Mouse (Mus musculus) hindbrain, embryonic 10.5 days (tissue): ENCODE measurements around the gene Grin2b. TPM values are rescaled to one million over a fixed set of nuclear protein-coding genes. Genes with fewer than 3 reads are reported as not detected.

Experiments
- DNase-seq: peaks from one replicate; pipeline ENCODE4 v3.0.0-alpha.2; 2017; ENCODE audit warnings: low spot score
- H3K27ac ChIP-seq: fragments of 300-500 bp; sonication (generic); 2 replicates; pipeline ENCODE4 v1.5.1; 2016; ENCODE audit warnings: mild to moderate bottlenecking, moderate library complexity
- H3K27me3 ChIP-seq: fragments of 300-500 bp; sonication (generic); 2 replicates; pipeline ENCODE4 v1.6.1; 2016; ENCODE audit warnings: mild to moderate bottlenecking; ENCODE audit not compliant: poor library complexity, insufficient read depth, severe bottlenecking
- H3K36me3 ChIP-seq: fragments of 300-500 bp; sonication (generic); 2 replicates; pipeline ENCODE4 v1.6.1; 2016; ENCODE audit warnings: mild to moderate bottlenecking, moderate library complexity
- H3K4me1 ChIP-seq: fragments of 300-500 bp; sonication (generic); replicated peaks from 2 replicates; pipeline ENCODE4 v1.6.1; 2016; ENCODE audit warnings: mild to moderate bottlenecking
- H3K4me3 ChIP-seq: fragments of 300-500 bp; sonication (generic); 2 replicates; pipeline ENCODE4 v1.5.1; 2016; ENCODE audit warnings: mild to moderate bottlenecking, moderate library complexity
- H3K9me3 ChIP-seq: fragments of 300-500 bp; sonication (generic); 2 replicates; pipeline ENCODE4 v1.6.1; 2016; ENCODE audit warnings: mild to moderate bottlenecking, moderate library complexity
- WGBS: fragments of 180-500 bp; shearing (Covaris S2); methylation state at CpG from one replicate; pipeline ENCODE4 v1.1.7; 2016; 5-methylcytosine and 5-hydroxymethylcytosine counted together
- polyA plus RNA-seq: library from polyadenylated mRNA; unstranded; fragments of >200 nt; fragmentation: Nextera tagmentation; extraction: Ambion mirVana; gene quantifications from 2 replicates; pipeline ENCODE4 v1.2.1, GENCODE M21; 2016

Gene Grin2b
- polyA plus RNA-seq: 0.47 and 0.70 TPM in 2 replicates

DNA sequence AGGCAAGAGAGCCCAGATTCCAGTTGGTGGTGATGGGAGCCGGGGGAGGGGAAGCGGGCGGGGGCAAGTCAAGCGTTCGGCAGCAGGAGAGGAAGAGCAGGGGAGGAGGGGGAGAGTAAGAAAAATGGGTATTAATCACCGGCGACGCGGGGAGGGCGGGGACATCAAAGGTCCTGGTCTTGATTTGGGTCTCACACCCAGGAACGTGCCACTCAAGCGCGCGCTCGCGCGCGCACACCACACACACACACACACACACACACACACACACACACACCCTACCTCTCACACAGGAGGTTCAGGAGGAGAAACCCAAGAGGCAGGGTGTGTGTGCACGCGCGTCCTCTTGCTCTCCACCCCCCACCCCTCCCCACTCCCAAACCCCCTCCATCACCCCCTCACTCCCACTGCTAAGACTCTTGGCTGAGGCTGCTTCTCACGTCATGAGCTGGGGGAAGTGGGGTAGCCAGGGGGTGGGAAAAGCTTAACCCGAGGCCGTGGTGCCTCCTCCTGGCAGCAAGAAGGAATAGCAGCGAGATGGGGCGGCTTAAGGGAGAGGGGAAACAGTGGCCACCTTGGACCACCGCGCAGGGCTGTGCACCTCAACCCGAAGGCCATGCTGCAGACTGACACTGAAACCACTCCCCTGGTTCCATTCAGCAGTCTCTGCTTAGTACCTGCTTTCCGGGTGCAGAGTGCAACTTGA, at the start of gene Grin2b:
Gene Grin2b (minus strand): TSS at position 321 of the 706 bp plus-strand sequence.
- Histone ChIP-seq H3K27me3 (peaks cover 52% of the 10 kb centered on the region), H3K27ac (no peak within 1 kb of the TSS; the same call in 1 of the 2 replicates)
- 2% methylated on average over 25 of the region's 30 CpGs for WGBS

DNA sequence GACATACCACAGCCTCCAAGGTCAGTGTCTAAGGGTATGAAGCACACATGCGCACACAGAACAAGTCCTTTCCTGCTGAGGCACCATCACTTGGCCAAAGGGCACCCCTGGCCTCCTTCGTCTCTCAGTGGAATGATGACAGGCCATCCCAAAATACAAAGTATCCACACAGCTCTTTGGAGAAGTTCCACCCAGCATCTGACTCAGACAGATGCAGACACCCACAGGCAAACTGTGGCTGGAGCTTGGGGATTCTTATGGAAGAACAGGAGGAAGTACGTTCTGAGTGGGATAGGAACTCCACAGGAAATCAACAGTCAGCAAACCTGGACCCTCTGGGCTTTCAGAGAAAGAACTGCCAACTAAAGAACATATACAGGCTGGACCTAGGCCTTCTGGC, 48.6 kb upstream of the Grin2b start:
- no peak for DNase-seq
- WGBS: 90% methylated on average over 3 of the region's 3 CpGs
- H3K27me3 ChIP-seq: no peaks in the 10 kb centered on the region
- H3K36me3 ChIP-seq: no peaks in the 10 kb centered on the region
- no peak overlapping the region for H3K4me3 ChIP-seq
- H3K4me1 ChIP-seq: peaks cover 7% of the 10 kb centered on the region; the same call in 1 of the 2 replicates
- no peak overlapping the region for H3K27ac ChIP-seq
- no peaks in the 10 kb centered on the region for H3K9me3 ChIP-seq

More for the DNA sequence above, at the start of gene Grin2b:
- DNase-seq: peak; percentile 57
- H3K9me3 ChIP-seq: no peaks in the 10 kb centered on the region
- H3K4me3 ChIP-seq: peak within 1 kb of the TSS; percentile 59
- H3K36me3 ChIP-seq: no peaks in the 10 kb centered on the region
- peaks cover 21% of the 10 kb centered on the region for H3K4me1 ChIP-seq

GRCm38 (mm10) chr6:136210442-136210841, 37.1 kb upstream of the Grin2b start:
- Histone ChIP-seq H3K9me3 (no peaks in the 10 kb centered on the region), H3K4me1 (no peaks in the 10 kb centered on the region), H3K27me3 (no peaks in the 10 kb centered on the region), H3K27ac (no peak overlapping the region), H3K36me3 (no peaks in the 10 kb centered on the region), H3K4me3 (no peak overlapping the region)
- WGBS: 88% methylated on average over 3 of the region's 3 CpGs
- DNase-seq: no peak

GRCm38 (mm10) chr6:136199814-136200213, 26.5 kb upstream of the Grin2b start:
- no peaks in the 10 kb centered on the region for H3K36me3 ChIP-seq
- WGBS: 81% methylated on average over 2 of the region's 2 CpGs
- DNase-seq: no peak
- no peaks in the 10 kb centered on the region for H3K9me3 ChIP-seq
- no peak overlapping the region for H3K4me3 ChIP-seq
- no peak overlapping the region for H3K27ac ChIP-seq
- no peaks in the 10 kb centered on the region for H3K27me3 ChIP-seq
- H3K4me1 ChIP-seq: no peaks in the 10 kb centered on the region

DNA sequence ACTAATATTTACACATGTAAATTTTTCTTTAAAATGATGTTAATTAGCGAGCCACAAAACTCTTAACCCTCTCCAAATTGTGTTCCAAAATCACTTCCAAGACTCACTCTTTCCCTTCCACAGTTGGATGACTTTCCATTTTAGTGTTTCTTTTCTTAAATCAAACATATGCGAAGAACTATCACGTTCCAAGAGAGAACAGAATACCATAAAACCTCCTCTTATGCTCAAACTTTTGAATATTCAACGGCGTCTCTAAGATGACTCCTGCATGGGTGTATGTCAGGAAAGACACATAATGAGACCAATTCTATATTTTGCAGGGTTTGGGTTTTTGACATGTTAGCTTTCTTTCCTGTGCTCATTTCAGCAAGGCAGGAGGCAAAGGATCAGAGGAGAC, 21.3 kb upstream of the Grin2b start:
- Histone ChIP-seq H3K36me3 (no peaks in the 10 kb centered on the region), H3K4me3 (no peak overlapping the region), H3K9me3 (no peaks in the 10 kb centered on the region), H3K4me1 (no peaks in the 10 kb centered on the region), H3K27ac (no peak overlapping the region), H3K27me3 (no peaks in the 10 kb centered on the region)
- no peak for DNase-seq
- WGBS: 89% methylated on average over 5 of the region's 5 CpGs

- H3K27ac ChIP-seq: no peak overlapping the region
- no peaks in the 10 kb centered on the region for H3K9me3 ChIP-seq
- no peak for DNase-seq
- 83% methylated on average over 9 of the region's 9 CpGs for WGBS
- H3K27me3 ChIP-seq: peaks cover 11% of the 10 kb centered on the region
- H3K36me3 ChIP-seq: no peaks in the 10 kb centered on the region
- no peak overlapping the region for H3K4me3 ChIP-seq
- H3K4me1 ChIP-seq: peaks cover 7% of the 10 kb centered on the region
Observed at GRCm38 (mm10) chr6:136178066-136178465, 4.8 kb upstream of the Grin2b start.

- WGBS: under 1% methylated on average over 15 of the region's 15 CpGs
- Histone ChIP-seq H3K36me3 (no peaks in the 10 kb centered on the region), H3K9me3 (no peaks in the 10 kb centered on the region), H3K27me3 (peaks cover 52% of the 10 kb centered on the region), H3K4me3 (peak overlapping the region; percentile 59), H3K4me1 (peaks cover 21% of the 10 kb centered on the region), H3K27ac (no peak overlapping the region)
- DNase-seq: peak; percentile 47
Observed at GRCm38 (mm10) chr6:136172801-136173190, 515 bp downstream of the Grin2b start.

- Histone ChIP-seq H3K27me3 (peaks cover 52% of the 10 kb centered on the region), H3K27ac (no peak overlapping the region; the same call in 1 of the 2 replicates), H3K4me1 (peaks cover 21% of the 10 kb centered on the region), H3K4me3 (peak overlapping the region; percentile 59), H3K9me3 (no peaks in the 10 kb centered on the region), H3K36me3 (no peaks in the 10 kb centered on the region)
- peak; percentile 45 for DNase-seq
- under 1% methylated on average over 43 of the region's 43 CpGs for WGBS
Observed at GRCm38 (mm10) chr6:136172172-136172651, 1.1 kb downstream of the Grin2b start.

- Histone ChIP-seq H3K36me3 (no peaks in the 10 kb centered on the region), H3K4me3 (peak overlapping the region; percentile 59), H3K27me3 (peaks cover 52% of the 10 kb centered on the region), H3K27ac (no peak overlapping the region), H3K9me3 (no peaks in the 10 kb centered on the region), H3K4me1 (peaks cover 21% of the 10 kb centered on the region)
- DNase-seq: no peak
- WGBS: 18% methylated on average over 7 of the region's 7 CpGs
Observed at GRCm38 (mm10) chr6:136171343-136171742, 2.0 kb downstream of the Grin2b start.

DNA sequence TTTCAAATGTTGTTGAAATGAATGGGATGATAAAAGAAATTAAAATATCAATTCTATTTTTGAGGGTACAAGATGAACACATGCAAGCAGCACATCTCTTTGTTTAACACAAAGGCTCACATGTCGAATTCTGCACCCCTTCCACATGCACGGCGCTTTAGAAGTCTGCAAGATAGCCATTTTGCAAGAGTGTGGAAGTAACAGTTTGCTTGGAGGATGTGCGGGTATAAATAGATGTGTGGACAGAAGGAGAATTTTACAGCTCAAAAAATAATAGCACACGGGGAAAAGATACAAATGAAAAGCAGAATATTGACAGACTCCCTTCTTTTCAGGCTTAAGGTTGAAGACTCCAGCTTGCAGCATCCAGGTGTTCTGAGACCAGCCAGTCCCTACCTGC, 2.9 kb downstream of the Grin2b start:
- no peaks in the 10 kb centered on the region for H3K9me3 ChIP-seq
- WGBS: 80% methylated on average over 5 of the region's 5 CpGs
- H3K27me3 ChIP-seq: peaks cover 52% of the 10 kb centered on the region
- H3K4me3 ChIP-seq: no peak overlapping the region
- peaks cover 21% of the 10 kb centered on the region for H3K4me1 ChIP-seq
- no peak overlapping the region for H3K27ac ChIP-seq
- DNase-seq: no peak
- no peaks in the 10 kb centered on the region for H3K36me3 ChIP-seq

- Histone ChIP-seq H3K4me1 (peaks cover 8% of the 10 kb centered on the region), H3K9me3 (no peaks in the 10 kb centered on the region), H3K4me3 (no peak overlapping the region), H3K27me3 (peaks cover 34% of the 10 kb centered on the region), H3K27ac (no peak overlapping the region), H3K36me3 (no peaks in the 10 kb centered on the region)
- no peak for DNase-seq
- 86% methylated on average over 5 of the region's 5 CpGs for WGBS
Observed at GRCm38 (mm10) chr6:136167361-136167760, 6.0 kb downstream of the Grin2b start.

GRCm38 (mm10) chr6:136165443-136166077, 7.8 kb downstream of the Grin2b start:
- Histone ChIP-seq H3K27me3 (peaks cover 16% of the 10 kb centered on the region), H3K4me3 (no peak overlapping the region), H3K9me3 (no peaks in the 10 kb centered on the region), H3K27ac (no peak overlapping the region), H3K36me3 (no peaks in the 10 kb centered on the region), H3K4me1 (no peaks in the 10 kb centered on the region)
- WGBS: 84% methylated on average over 9 of the region's 9 CpGs
- no peak for DNase-seq

- no peaks in the 10 kb centered on the region for H3K4me1 ChIP-seq
- H3K27me3 ChIP-seq: no peaks in the 10 kb centered on the region
- H3K4me3 ChIP-seq: no peak overlapping the region
- H3K9me3 ChIP-seq: no peaks in the 10 kb centered on the region
- no peaks in the 10 kb centered on the region for H3K36me3 ChIP-seq
- no peak overlapping the region for H3K27ac ChIP-seq
- 78% methylated on average over 11 of the region's 11 CpGs for WGBS
- DNase-seq: no peak
Observed at GRCm38 (mm10) chr6:136162090-136162489, 11.2 kb downstream of the Grin2b start.
